Comparison of ENCODE assay signal across 23 mouse cellular contexts in the genomic region with DNA sequence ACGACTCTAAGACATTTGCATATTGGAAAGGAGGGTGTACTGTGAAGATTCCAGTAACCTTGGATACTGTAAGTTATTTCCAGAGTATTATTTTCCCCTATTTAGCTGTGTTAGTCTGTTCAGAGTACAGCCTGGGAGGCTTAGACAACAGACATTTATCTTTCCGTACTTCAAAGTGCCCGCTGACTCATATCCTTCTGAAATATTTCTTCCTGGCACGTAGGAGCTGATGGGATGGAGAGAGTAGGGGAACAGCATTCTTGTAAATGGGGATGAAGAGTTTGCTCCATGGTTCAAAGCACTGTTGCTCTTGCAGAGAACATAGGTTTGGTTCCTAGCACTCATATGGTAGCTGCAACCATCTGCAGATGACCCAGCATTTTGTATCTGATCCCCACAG. TPM values are rescaled to one million over a fixed set of nuclear protein-coding genes. Genes with fewer than 3 reads are reported as not detected.
A peak's percentile ranks its signal among the peaks of the same experiment; 100 is the strongest.
DNase-seq lines count a peak whose midpoint lies in the region; ATAC-seq and TF ChIP-seq lines count a peak whose summit lies in the region.
"Had no signal": no experiment of that assay in that cellular context is flagged by ENCODE, and none has a peak within 500 bp of the region (broad histone marks: within the 10 kb centered on the region; RNA-seq: fewer than 3 reads in every experiment).

No protein-coding gene starts in this region.

- no peaks in the 10 kb centered on the region for H3K27me3 ChIP-seq in lung, embryonic 14.5 days (ENCODE audit: insufficient read depth, low read length)
- H3K27me3 ChIP-seq in Patski = no peaks in the 10 kb centered on the region
- H3K27me3 ChIP-seq: embryonic facial prominence, embryonic 12.5 days; forebrain, embryonic 15.5 days; heart, embryonic 15.5 days; hindbrain, embryonic 12.5 days had no signal

- no peak overlapping the region for H3K4me2 ChIP-seq in lung, embryonic 14.5 days
- H3K4me2 ChIP-seq: embryonic facial prominence, embryonic 12.5 days; forebrain, embryonic 15.5 days; heart, embryonic 11.5 days; heart, embryonic 15.5 days; hindbrain, embryonic 12.5 days had no signal

- H3K4me3 ChIP-seq in lung, embryonic 14.5 days (ENCODE audit: low read depth, low read length) = no peak overlapping the region
- H3K4me3 ChIP-seq: embryonic facial prominence, embryonic 12.5 days; forebrain, embryonic 15.5 days; heart, adult 2 months; heart, embryonic 15.5 days; hindbrain, embryonic 12.5 days had no signal

- POLR2A ChIA-PET in Patski (lab: Charles Lee) = no interaction called here

- no peak for ATAC-seq in lung, embryonic 14.5 days (ENCODE audit: insufficient read depth)
- no peak for ATAC-seq in Patski
- ATAC-seq: forebrain, embryonic 15.5 days; hindbrain, embryonic 16.5 days; inflammation-experienced regulatory T-cells, adult 6 months; intestine, postnatal 0 days had no signal

- no peaks in the 10 kb centered on the region for H3K36me3 ChIP-seq in lung, embryonic 14.5 days (ENCODE audit: insufficient read depth)
- H3K36me3 ChIP-seq: embryonic facial prominence, embryonic 12.5 days; forebrain, embryonic 15.5 days; heart, embryonic 15.5 days; hindbrain, embryonic 12.5 days had no signal

- in situ Hi-C loops in Patski (cut with MboI; ENCODE audit: low pct_unique_long_range_greater_than_20kb) = loop anchor here (25.0 kb wide), 1 partner anchor 635 kb away; a partner anchor contains a TSS

- no peaks in the 10 kb centered on the region for H3K4me1 ChIP-seq in lung, embryonic 14.5 days (ENCODE audit: insufficient read depth)
- H3K4me1 ChIP-seq: embryonic facial prominence, embryonic 12.5 days; forebrain, embryonic 15.5 days; heart, embryonic 15.5 days; hindbrain, embryonic 12.5 days had no signal

- H3K9me3 ChIP-seq in lung, embryonic 14.5 days (ENCODE audit: low read depth, low read length) = no peaks in the 10 kb centered on the region
- H3K9me3 ChIP-seq: embryonic facial prominence, embryonic 12.5 days; forebrain, embryonic 15.5 days; heart, embryonic 15.5 days had no signal

- WGBS in lung, embryonic 14.5 days = 48% methylated on average over 4 of the region's 4 CpGs

- no peak overlapping the region for H3K27ac ChIP-seq in lung, embryonic 14.5 days (ENCODE audit: low read depth)
- H3K27ac ChIP-seq: embryonic facial prominence, embryonic 12.5 days; forebrain, embryonic 15.5 days; heart, adult 2 months; heart, embryonic 15.5 days; hindbrain, embryonic 12.5 days had no signal

- CTCF ChIA-PET in Patski (lab: Charles Lee) = no interaction called here

- H3K9ac ChIP-seq in lung, embryonic 14.5 days = no peak overlapping the region
- H3K9ac ChIP-seq: embryonic facial prominence, embryonic 12.5 days; forebrain, embryonic 15.5 days; heart, embryonic 15.5 days; hindbrain, embryonic 12.5 days had no signal

- peak; percentile 18 for DNase-seq in adrenal gland, adult 8-10 months
- DNase-seq in adrenal gland, adult 18-20 months (ENCODE audit: low spot score in 2 of 2) = no peak
- peak; percentile 23 for DNase-seq in lung, embryonic 14.5 days
- no peak for DNase-seq in lung, postnatal 10 days
- DNase-seq in Patski (ENCODE audit: low read depth, low spot score) = peak; percentile 35
- DNase-seq in brain, adult 2 months (ENCODE audit: low read depth, low spot score) = peak; percentile 24
- no peak for DNase-seq in cerebellum, postnatal 10 days
- no peak for DNase-seq in layer of hippocampus, postnatal 36 days
- DNase-seq: cerebellum, adult 18-20 months; cerebellum, adult 9-11 months; embryo, embryonic 11 days; gastrocnemius, postnatal 36 days; heart, adult 2 months; heart, postnatal 36 days; kidney, adult 8-10 months had no signal

- TF ChIP-seq CTCF in lung, embryonic 14.5 days (IDR thresholded peaks at IDR 0.05; ENCODE audit: low read depth) = no peak
- TF ChIP-seq CTCF in Patski (IDR thresholded peaks at IDR 0.05) = no peak

RNA-seq across cellular contexts. Expression of a gene that starts 3.2 kb away (rescaled TPM):
- under 1 TPM; 0.17 to 0.52 (median 0.30) TPM for total RNA-seq in adrenal gland, adult 8-10 months (2022)
- total RNA-seq in adrenal gland, adult 18-20 months (2021) = under 1 TPM in 1 of 2 experiments, not detected in 1; 0.61 TPM
- 0.33 and 0.95 TPM in 2 replicates for polyA plus RNA-seq in lung, embryonic 14.5 days (2014; fragmentation: Nextera tagmentation; extraction: Ambion mirVana)
- not detected for polyA plus RNA-seq in Patski (2021)
- total RNA-seq in layer of hippocampus, postnatal 36 days (2021) = 10 to 100 TPM; 19.2 to 22.5 TPM

RNA-seq across cellular contexts. Expression of a gene that starts 48.7 kb away (rescaled TPM):
- 10 to 100 TPM; 48.4 to 61.4 (median 53.4) TPM for total RNA-seq in adrenal gland, adult 8-10 months (2022)
- 10 to 100 TPM; 37.9 to 49.9 TPM for total RNA-seq in adrenal gland, adult 18-20 months (2021)
- 12.4 and 14.2 TPM in 2 replicates for polyA plus RNA-seq in lung, embryonic 14.5 days (2014; fragmentation: Nextera tagmentation; extraction: Ambion mirVana)
- 33.7 TPM for polyA plus RNA-seq in Patski (2021)
- total RNA-seq in layer of hippocampus, postnatal 36 days (2021) = 10 to 100 TPM; 41.2 to 43.8 TPM

RNA-seq across cellular contexts. Expression of a gene that starts 48.9 kb away (rescaled TPM):
- total RNA-seq in adrenal gland, adult 8-10 months (2022) = 10 to 100 TPM; 41.0 to 49.5 (median 44.7) TPM
- total RNA-seq in adrenal gland, adult 18-20 months (2021) = 10 to 100 TPM; 42.6 to 44.0 TPM
- 7.2 and 8.5 TPM in 2 replicates for polyA plus RNA-seq in lung, embryonic 14.5 days (2014; fragmentation: Nextera tagmentation; extraction: Ambion mirVana)
- 23.3 TPM for polyA plus RNA-seq in Patski (2021)
- total RNA-seq in layer of hippocampus, postnatal 36 days (2021) = 10 to 100 TPM; 11.0 to 11.1 TPM

Comparison
In these comparisons a context has a peak if more than half of its experiments do, and no peak if none do; other contexts are left out.
1. DNase-seq: peak in adrenal gland, adult 8-10 months (single experiment), lung, embryonic 14.5 days (single experiment), Patski (single experiment) and brain, adult 2 months (single experiment); none in adrenal gland, adult 18-20 months (0 of 2), lung, postnatal 10 days (single experiment), cerebellum, postnatal 10 days (0 of 2) and layer of hippocampus, postnatal 36 days (0 of 2).
2. RNA of a gene that starts 3.2 kb away (total RNA-seq): 19.2 to 22.5 TPM in layer of hippocampus, postnatal 36 days; 0.61 TPM in adrenal gland, adult 18-20 months and 0.17 to 0.52 TPM in adrenal gland, adult 8-10 months; every median in the first group is over 10 times any median in the second.